Mouse (Mus musculus): ENCODE measurements around the gene Mst1r. TPM values are rescaled to one million over a fixed set of nuclear protein-coding genes. Genes with fewer than 3 reads are reported as not detected.

Mst1r gene
- polyA plus RNA-seq (2014; fragmentation: Illumina TruSeq; extraction: RNeasy Lipid Tissue Mini Kit (QIAGEN cat#74804); ENCODE audit: low read depth, low replicate concordance): 0.08 TPM

GRCm38 (mm10) chr9:107906252-107906966, at the start of gene Mst1r:
TSS of gene Mst1r (plus strand) at chr9:107906873.

DNA sequence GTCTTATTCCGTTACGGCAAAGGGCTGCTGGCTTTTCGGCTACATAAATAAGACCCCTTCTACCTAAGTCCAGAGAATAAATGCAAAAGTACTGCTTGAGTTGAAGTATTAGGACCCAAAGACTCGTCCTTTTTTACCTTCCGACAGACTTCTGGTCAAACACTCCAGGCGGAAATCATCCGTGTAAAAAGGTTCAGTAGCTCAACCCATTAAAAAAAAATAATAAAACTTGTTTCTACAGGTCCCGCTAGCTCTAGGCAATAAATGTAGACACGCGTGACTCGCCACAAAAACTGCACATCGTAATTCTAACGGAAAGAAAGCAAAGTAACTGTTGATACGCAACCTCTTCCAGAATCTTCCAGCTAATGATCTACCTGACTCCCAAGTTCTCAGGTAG, 33.5 kb upstream of the Mst1r start, which contains the start of gene Rbm6:
TSS of gene Rbm6 (minus strand) at position 101 of the 400 bp plus-strand sequence.

DNA sequence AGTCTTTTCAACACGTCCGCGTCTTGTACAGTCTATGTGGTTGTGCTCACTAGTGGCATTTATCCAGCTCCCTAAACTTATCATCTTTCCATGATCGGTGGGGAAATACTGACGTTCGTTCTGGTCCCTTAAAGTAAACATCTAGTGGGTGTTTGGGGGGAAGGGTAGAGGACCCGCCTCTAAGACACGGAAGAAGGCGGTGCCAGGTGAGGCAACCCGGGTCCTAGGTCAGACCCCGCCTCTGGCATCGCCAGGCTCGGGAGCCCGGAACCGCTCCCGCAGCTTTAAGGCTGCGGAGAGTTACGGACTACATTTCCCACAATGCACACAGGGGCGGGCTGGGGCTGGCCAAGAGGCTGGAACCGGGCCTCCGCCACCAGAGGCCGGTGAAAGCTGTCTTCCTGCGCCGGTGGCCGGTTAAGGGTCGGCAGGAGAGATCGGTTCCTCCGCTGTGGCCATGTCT, 18.8 kb upstream of the Mst1r start, which contains the start of gene Mon1a:
TSS of gene Mon1a (plus strand) at position 348 of the 463 bp plus-strand sequence.

GRCm38 (mm10) chr9:107928169-107928568, 21.5 kb downstream of the Mst1r start, which contains the start of gene Actl11:
TSS of gene Actl11 (plus strand) at chr9:107928469.

GRCm38 (mm10) chr9:107935374-107935773, 28.7 kb downstream of the Mst1r start, which contains the start of gene Camkv:
TSS of gene Camkv (plus strand) at chr9:107935674.

DNA sequence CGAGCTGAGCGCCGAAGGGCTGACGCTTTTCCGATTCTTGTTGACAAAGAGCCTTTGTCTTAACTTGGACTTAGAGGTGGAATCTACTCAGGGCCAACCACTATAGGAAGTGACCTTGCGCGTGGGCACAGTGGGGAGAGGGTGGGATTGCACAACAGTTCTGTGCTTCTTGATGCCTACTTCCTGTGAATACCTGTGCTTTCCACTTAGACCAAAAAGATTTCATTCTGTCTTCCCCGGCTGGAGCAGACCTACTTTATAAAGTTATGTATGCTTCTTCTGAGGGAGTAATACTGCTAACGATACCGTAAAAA, 43.2 kb downstream of the Mst1r start, which contains the start of gene Traip:
TSS of gene Traip (plus strand) at position 215 of the 314 bp plus-strand sequence.

Other genes with a start within 250 kb of the Mst1r start
- gene Slc38a3, start 237.3 kb upstream of the Mst1r start, polyA plus RNA-seq (2014; fragmentation: Illumina TruSeq; extraction: RNeasy Lipid Tissue Mini Kit (QIAGEN cat#74804); ENCODE audit: low read depth, low replicate concordance): not detected
- gene Gnat1, start 227.2 kb upstream of the Mst1r start, polyA plus RNA-seq (2014; fragmentation: Illumina TruSeq; extraction: RNeasy Lipid Tissue Mini Kit (QIAGEN cat#74804); ENCODE audit: low read depth, low replicate concordance): not detected
- gene Sema3f, start 196.4 kb upstream of the Mst1r start, polyA plus RNA-seq (2014; fragmentation: Illumina TruSeq; extraction: RNeasy Lipid Tissue Mini Kit (QIAGEN cat#74804); ENCODE audit: low read depth, low replicate concordance): 0.32 TPM
- gene Rbm5, start 135.9 kb upstream of the Mst1r start, polyA plus RNA-seq (2014; fragmentation: Illumina TruSeq; extraction: RNeasy Lipid Tissue Mini Kit (QIAGEN cat#74804); ENCODE audit: low read depth, low replicate concordance): 163 TPM
- gene Rbm6, start 33.6 kb upstream of the Mst1r start, polyA plus RNA-seq (2014; fragmentation: Illumina TruSeq; extraction: RNeasy Lipid Tissue Mini Kit (QIAGEN cat#74804); ENCODE audit: low read depth, low replicate concordance): 130 TPM
- gene Mon1a, start 18.7 kb upstream of the Mst1r start, polyA plus RNA-seq (2014; fragmentation: Illumina TruSeq; extraction: RNeasy Lipid Tissue Mini Kit (QIAGEN cat#74804); ENCODE audit: low read depth, low replicate concordance): not detected
- 69.0 TPM for gene Actl11, start 21.6 kb downstream of the Mst1r start, polyA plus RNA-seq (2014; fragmentation: Illumina TruSeq; extraction: RNeasy Lipid Tissue Mini Kit (QIAGEN cat#74804); ENCODE audit: low read depth, low replicate concordance)
- gene Camkv, start 28.8 kb downstream of the Mst1r start, polyA plus RNA-seq (2014; fragmentation: Illumina TruSeq; extraction: RNeasy Lipid Tissue Mini Kit (QIAGEN cat#74804); ENCODE audit: low read depth, low replicate concordance): 0.48 TPM
- gene Traip, start 43.3 kb downstream of the Mst1r start, polyA plus RNA-seq (2014; fragmentation: Illumina TruSeq; extraction: RNeasy Lipid Tissue Mini Kit (QIAGEN cat#74804); ENCODE audit: low read depth, low replicate concordance): 2.3 TPM
- gene Uba7, start 68.6 kb downstream of the Mst1r start, polyA plus RNA-seq (2014; fragmentation: Illumina TruSeq; extraction: RNeasy Lipid Tissue Mini Kit (QIAGEN cat#74804); ENCODE audit: low read depth, low replicate concordance): not detected
- gene Gm20661, start 76.2 kb downstream of the Mst1r start, polyA plus RNA-seq (2014; fragmentation: Illumina TruSeq; extraction: RNeasy Lipid Tissue Mini Kit (QIAGEN cat#74804); ENCODE audit: low read depth, low replicate concordance): not detected
- not detected for gene Inka1, start 79.0 kb downstream of the Mst1r start, polyA plus RNA-seq (2014; fragmentation: Illumina TruSeq; extraction: RNeasy Lipid Tissue Mini Kit (QIAGEN cat#74804); ENCODE audit: low read depth, low replicate concordance)
- 65.6 TPM for gene Cdhr4, start 85.6 kb downstream of the Mst1r start, polyA plus RNA-seq (2014; fragmentation: Illumina TruSeq; extraction: RNeasy Lipid Tissue Mini Kit (QIAGEN cat#74804); ENCODE audit: low read depth, low replicate concordance)
- gene Gm20662, start 89.5 kb downstream of the Mst1r start, polyA plus RNA-seq (2014; fragmentation: Illumina TruSeq; extraction: RNeasy Lipid Tissue Mini Kit (QIAGEN cat#74804); ENCODE audit: low read depth, low replicate concordance): 18.1 TPM
- gene Ip6k1, start 95.6 kb downstream of the Mst1r start, polyA plus RNA-seq (2014; fragmentation: Illumina TruSeq; extraction: RNeasy Lipid Tissue Mini Kit (QIAGEN cat#74804); ENCODE audit: low read depth, low replicate concordance): 76.6 TPM
- gene Gmppb, start 142.4 kb downstream of the Mst1r start, polyA plus RNA-seq (2014; fragmentation: Illumina TruSeq; extraction: RNeasy Lipid Tissue Mini Kit (QIAGEN cat#74804); ENCODE audit: low read depth, low replicate concordance): 1.0 TPM
- gene Amigo3, start 146.3 kb downstream of the Mst1r start, polyA plus RNA-seq (2014; fragmentation: Illumina TruSeq; extraction: RNeasy Lipid Tissue Mini Kit (QIAGEN cat#74804); ENCODE audit: low read depth, low replicate concordance): 0.10 TPM
- gene Mst1, start 173.6 kb downstream of the Mst1r start, polyA plus RNA-seq (2014; fragmentation: Illumina TruSeq; extraction: RNeasy Lipid Tissue Mini Kit (QIAGEN cat#74804); ENCODE audit: low read depth, low replicate concordance): not detected
- 1.8 TPM for gene Rnf123, start 176.5 kb downstream of the Mst1r start, polyA plus RNA-seq (2014; fragmentation: Illumina TruSeq; extraction: RNeasy Lipid Tissue Mini Kit (QIAGEN cat#74804); ENCODE audit: low read depth, low replicate concordance)
- gene Apeh, start 187.7 kb downstream of the Mst1r start, polyA plus RNA-seq (2014; fragmentation: Illumina TruSeq; extraction: RNeasy Lipid Tissue Mini Kit (QIAGEN cat#74804); ENCODE audit: low read depth, low replicate concordance): 6.3 TPM

All from testis, adult 10 weeks (tissue).